11 mouse cellular contexts compared by ENCODE assay signal in the genomic region with DNA sequence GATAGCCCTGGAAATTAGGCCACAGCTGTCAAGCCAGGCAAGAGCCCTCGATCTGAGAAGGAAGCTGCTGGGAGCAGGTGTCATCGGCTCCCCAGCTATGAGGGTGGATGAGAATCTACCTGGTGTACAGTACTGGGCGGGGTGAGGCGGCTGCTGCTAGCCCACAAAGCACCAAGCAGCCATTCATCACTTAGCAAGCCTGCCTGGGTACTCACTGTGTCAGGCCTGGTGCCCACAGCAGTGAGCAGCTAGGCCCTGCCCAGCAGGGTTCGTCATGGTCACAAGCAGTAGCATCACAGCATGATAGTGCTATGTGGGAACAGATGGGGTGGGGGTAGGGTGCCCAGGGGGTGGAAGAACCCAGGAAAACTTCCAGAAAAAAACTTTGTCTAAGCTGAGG. TPM values are rescaled to one million over a fixed set of nuclear protein-coding genes. Genes with fewer than 3 reads are reported as not detected.
DNase-seq lines count a peak whose midpoint lies in the region; ATAC-seq lines count a peak whose summit lies in the region.
"Had no signal": no experiment of that assay in that cellular context is flagged by ENCODE, and none has a peak within 500 bp of the region (broad histone marks: within the 10 kb centered on the region; RNA-seq: fewer than 3 reads in every experiment).

No protein-coding gene starts in this region.

- 0 out of 2 replicates have a peak, but pooled peaks have one; percentile 28 for ATAC-seq in kidney, embryonic 14.5 days (ENCODE audit: low FRiP score, low TSS enrichment)
- 0 out of 2 replicates have a peak, but pooled peaks have one; percentile 28 for ATAC-seq in midbrain, embryonic 16.5 days
- ATAC-seq in midbrain, embryonic 14.5 days (ENCODE audit: low FRiP score, low TSS enrichment) = no peak
- no peak for ATAC-seq in neural tube, embryonic 15.5 days (ENCODE audit: low FRiP score)

- 0 out of 2 replicates have a peak, but pooled peaks cover 5% of the 10 kb centered on the region for H3K4me1 ChIP-seq in kidney, embryonic 14.5 days (ENCODE audit: control insufficient read depth, insufficient read depth, low read length)
- H3K4me1 ChIP-seq in midbrain, embryonic 16.5 days (ENCODE audit: control insufficient read depth, insufficient read depth, low read length) = peaks cover 9% of the 10 kb centered on the region
- 0 out of 2 replicates have a peak, but pooled peaks cover 4% of the 10 kb centered on the region for H3K4me1 ChIP-seq in midbrain, embryonic 14.5 days (ENCODE audit: control insufficient read depth, insufficient read depth, low read length)
- H3K4me1 ChIP-seq in neural tube, embryonic 15.5 days = peaks cover 35% of the 10 kb centered on the region
- H3K4me1 ChIP-seq: limb, embryonic 12.5 days had no signal

- H3K27ac ChIP-seq in kidney, embryonic 14.5 days (ENCODE audit: low read depth, low read length) = no peak overlapping the region
- H3K27ac ChIP-seq in midbrain, embryonic 16.5 days (ENCODE audit: low read length) = peak overlapping the region; percentile 58
- no peak overlapping the region for H3K27ac ChIP-seq in midbrain, embryonic 14.5 days (replicated peaks; ENCODE audit: low read depth, low read length)
- H3K27ac ChIP-seq in neural tube, embryonic 15.5 days (replicated peaks) = peak overlapping the region; percentile 49; the same call in 1 of the 2 replicates
- H3K27ac ChIP-seq: limb, embryonic 12.5 days had no signal

- no peaks in the 10 kb centered on the region for H3K9me3 ChIP-seq in kidney, embryonic 14.5 days (ENCODE audit: control insufficient read depth, low read length)
- H3K9me3 ChIP-seq in midbrain, embryonic 16.5 days (replicated peaks; ENCODE audit: control insufficient read depth, low read length, poor library complexity, severe bottlenecking) = no peaks in the 10 kb centered on the region
- no peaks in the 10 kb centered on the region for H3K9me3 ChIP-seq in midbrain, embryonic 14.5 days (ENCODE audit: control insufficient read depth, low read length)
- no peaks in the 10 kb centered on the region for H3K9me3 ChIP-seq in neural tube, embryonic 15.5 days (replicated peaks)
- H3K9me3 ChIP-seq: limb, embryonic 12.5 days had no signal

- no peak overlapping the region for H3K4me3 ChIP-seq in kidney, embryonic 14.5 days (ENCODE audit: low read length)
- H3K4me3 ChIP-seq in midbrain, embryonic 16.5 days (ENCODE audit: low read depth, low read length) = no peak overlapping the region
- no peak overlapping the region for H3K4me3 ChIP-seq in midbrain, embryonic 14.5 days (replicated peaks; ENCODE audit: low read depth, low read length)
- H3K4me3 ChIP-seq in neural tube, embryonic 15.5 days (replicated peaks) = no peak overlapping the region
- H3K4me3 ChIP-seq: limb, embryonic 12.5 days had no signal

- H3K9ac ChIP-seq in kidney, embryonic 14.5 days (ENCODE audit: low read depth, low read length) = no peak overlapping the region
- peak overlapping the region; percentile 25; the same call in 1 of the 2 replicates for H3K9ac ChIP-seq in midbrain, embryonic 16.5 days (ENCODE audit: low read depth, low read length)
- no peak overlapping the region for H3K9ac ChIP-seq in midbrain, embryonic 14.5 days (replicated peaks; ENCODE audit: low read length)
- H3K9ac ChIP-seq in neural tube, embryonic 15.5 days (replicated peaks) = peak overlapping the region; percentile 23; the same call in 1 of the 2 replicates
- H3K9ac ChIP-seq: limb, embryonic 12.5 days had no signal

- H3K4me2 ChIP-seq in kidney, embryonic 14.5 days (replicated peaks; ENCODE audit: low read depth, low read length) = no peak overlapping the region
- H3K4me2 ChIP-seq in midbrain, embryonic 16.5 days (ENCODE audit: low read length) = no peak overlapping the region
- H3K4me2 ChIP-seq in midbrain, embryonic 14.5 days (ENCODE audit: low read length) = no peak overlapping the region
- H3K4me2 ChIP-seq in neural tube, embryonic 15.5 days = no peak overlapping the region
- H3K4me2 ChIP-seq: limb, embryonic 12.5 days had no signal

- 90% methylated on average over 5 of the region's 5 CpGs for whole genome bisulfite sequencing in kidney, embryonic 14.5 days
- WGBS in midbrain, embryonic 16.5 days = 80% methylated on average over 5 of the region's 5 CpGs
- 81% methylated on average over 5 of the region's 5 CpGs for WGBS in midbrain, embryonic 14.5 days
- WGBS in neural tube, embryonic 15.5 days = 74% methylated on average over 5 of the region's 5 CpGs

- DNase-seq in kidney, adult 8-10 months = no peak
- no peak for DNase-seq in midbrain, embryonic 14.5 days
- peak; percentile 65 to 73 for DNase-seq in cerebellum, postnatal 25 days
- DNase-seq in layer of hippocampus, postnatal 36 days = no peak
- no peak for DNase-seq in urinary bladder, postnatal 36 days (ENCODE audit: low spot score in 2 of 2)
- DNase-seq: gastrocnemius, postnatal 36 days; thymus, postnatal 25 days had no signal

- no peaks in the 10 kb centered on the region for H3K27me3 ChIP-seq in kidney, embryonic 14.5 days (ENCODE audit: control insufficient read depth, insufficient read depth, low read length)
- no peaks in the 10 kb centered on the region for H3K27me3 ChIP-seq in midbrain, embryonic 16.5 days (ENCODE audit: control insufficient read depth, insufficient read depth, low read depth, low read length)
- no peaks in the 10 kb centered on the region for H3K27me3 ChIP-seq in midbrain, embryonic 14.5 days (ENCODE audit: control insufficient read depth, insufficient read depth, low read length)
- no peaks in the 10 kb centered on the region for H3K27me3 ChIP-seq in neural tube, embryonic 15.5 days (replicated peaks)
- H3K27me3 ChIP-seq: limb, embryonic 12.5 days had no signal

- H3K36me3 ChIP-seq in kidney, embryonic 14.5 days (ENCODE audit: control insufficient read depth, insufficient read depth, low read length) = peaks cover 5% of the 10 kb centered on the region; the same call in 1 of the 2 replicates
- peaks cover 5% of the 10 kb centered on the region; the same call in 1 of the 2 replicates for H3K36me3 ChIP-seq in midbrain, embryonic 16.5 days (ENCODE audit: control insufficient read depth, insufficient read depth, low read length)
- H3K36me3 ChIP-seq in midbrain, embryonic 14.5 days (ENCODE audit: control insufficient read depth, insufficient read depth, low read length) = peaks cover 15% of the 10 kb centered on the region
- H3K36me3 ChIP-seq in neural tube, embryonic 15.5 days = peaks cover 8% of the 10 kb centered on the region

RNA-seq across cellular contexts. Expression of a gene that starts 25.8 kb away (rescaled TPM):
- polyA plus RNA-seq in kidney, embryonic 14.5 days (2014; fragmentation: Nextera tagmentation; extraction: Ambion mirVana) = 11.2 and 11.4 TPM in 2 replicates
- 24.5 and 24.9 TPM in 2 replicates for polyA plus RNA-seq in midbrain, embryonic 16.5 days (2015; fragmentation: Nextera tagmentation; extraction: Ambion mirVana)
- 27.5 and 31.4 TPM in 2 replicates for polyA plus RNA-seq in midbrain, embryonic 14.5 days (2014; fragmentation: Nextera tagmentation; extraction: Ambion mirVana)
- 21.2 and 31.8 TPM in 2 replicates for polyA plus RNA-seq in neural tube, embryonic 15.5 days (2015; fragmentation: Nextera tagmentation; extraction: Ambion mirVana)
- 100 to 1,000 TPM; 218 to 225 TPM for total RNA-seq in layer of hippocampus, postnatal 36 days (2021)

Comparison
In these comparisons a context has a peak if more than half of its experiments do, and no peak if none do; other contexts are left out.
1. ATAC-seq: peak in kidney, embryonic 14.5 days (single experiment) and midbrain, embryonic 16.5 days (single experiment); none in midbrain, embryonic 14.5 days (single experiment) and neural tube, embryonic 15.5 days (single experiment).
2. H3K27ac ChIP-seq: peak in midbrain, embryonic 16.5 days (single experiment) and neural tube, embryonic 15.5 days (single experiment); none in kidney, embryonic 14.5 days (single experiment) and midbrain, embryonic 14.5 days (single experiment).
3. H3K9ac ChIP-seq: peak in midbrain, embryonic 16.5 days (single experiment) and neural tube, embryonic 15.5 days (single experiment); none in kidney, embryonic 14.5 days (single experiment) and midbrain, embryonic 14.5 days (single experiment).
4. DNase-seq: peak in cerebellum, postnatal 25 days (2 of 2); none in kidney, adult 8-10 months (0 of 2), midbrain, embryonic 14.5 days (single experiment), layer of hippocampus, postnatal 36 days (0 of 2) and urinary bladder, postnatal 36 days (0 of 2).